Mouse (Mus musculus) thymus, postnatal 0 days (tissue): ENCODE results near the gene Cd22. TPM values are rescaled to one million over a fixed set of nuclear protein-coding genes. Genes with fewer than 3 reads are reported as not detected.
A peak's percentile ranks its signal among the peaks of the same experiment; 100 is the strongest.
"Not testable (repeated sequence)": the region's sequence is repeated elsewhere in the genome, so short reads cannot be mapped to it uniquely, and the experiment has no call there.

Experiments used
- DNase-seq: peaks from one replicate; pipeline ENCODE4 v3.0.0-alpha.2; 2015; ENCODE audit warnings: low spot score
- polyA plus RNA-seq: library from polyadenylated mRNA; unstranded; fragments of >200 nt; fragmentation: Nextera tagmentation; extraction: Ambion mirVana; gene quantifications from 2 replicates; pipeline ENCODE4 v1.2.1, GENCODE M21; 2015

The Cd22 gene
- polyA plus RNA-seq, 1 experiment from 2014 or later, result 0.40 TPM

DNA sequence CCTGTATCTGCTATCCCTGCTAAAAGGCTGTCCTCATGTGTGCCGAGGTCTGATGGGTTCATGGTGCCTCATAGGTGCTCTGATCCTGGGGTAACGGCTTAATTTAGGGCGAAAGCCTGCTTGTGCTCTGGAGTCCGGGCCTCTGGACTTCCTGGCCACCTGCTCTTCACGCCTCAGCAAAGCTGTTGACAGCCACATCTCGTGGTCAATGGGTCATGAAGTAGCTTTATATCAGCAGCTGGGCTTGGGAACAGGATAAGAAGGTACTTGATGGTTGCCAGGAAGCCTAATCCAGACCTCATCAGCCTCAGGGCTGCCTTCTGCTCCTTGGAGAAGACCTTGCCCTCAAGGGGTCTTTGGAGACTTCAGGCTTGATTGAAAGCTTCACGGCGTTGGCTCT, 16.8 kb downstream of the Cd22 start:
- no peak for DNase-seq

DNA sequence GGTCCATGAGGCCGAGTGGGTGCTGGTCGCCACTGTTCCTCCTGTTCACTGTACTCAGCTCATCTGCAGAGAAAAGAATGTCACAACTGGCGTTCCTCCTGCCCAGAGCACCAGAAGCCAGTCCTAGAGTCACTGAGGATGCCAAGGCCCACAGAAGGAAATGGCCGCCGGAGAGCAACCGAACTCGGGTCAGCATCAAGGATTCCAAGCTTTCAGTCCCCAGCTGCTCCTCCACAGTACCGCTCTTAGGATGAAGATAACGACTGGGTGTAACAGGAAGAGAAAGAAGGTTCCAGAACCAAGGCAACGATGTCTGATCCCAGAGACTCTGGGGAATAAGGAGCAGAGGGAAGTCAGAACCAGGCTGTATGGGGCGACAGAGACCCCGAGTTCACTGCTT, 18.7 kb downstream of the Cd22 start, which contains the start of gene Ffar1:
Gene Ffar1, minus strand, starts transcription at position 101 of the 400 bp plus-strand sequence.
- DNase-seq, result no peak

DNA sequence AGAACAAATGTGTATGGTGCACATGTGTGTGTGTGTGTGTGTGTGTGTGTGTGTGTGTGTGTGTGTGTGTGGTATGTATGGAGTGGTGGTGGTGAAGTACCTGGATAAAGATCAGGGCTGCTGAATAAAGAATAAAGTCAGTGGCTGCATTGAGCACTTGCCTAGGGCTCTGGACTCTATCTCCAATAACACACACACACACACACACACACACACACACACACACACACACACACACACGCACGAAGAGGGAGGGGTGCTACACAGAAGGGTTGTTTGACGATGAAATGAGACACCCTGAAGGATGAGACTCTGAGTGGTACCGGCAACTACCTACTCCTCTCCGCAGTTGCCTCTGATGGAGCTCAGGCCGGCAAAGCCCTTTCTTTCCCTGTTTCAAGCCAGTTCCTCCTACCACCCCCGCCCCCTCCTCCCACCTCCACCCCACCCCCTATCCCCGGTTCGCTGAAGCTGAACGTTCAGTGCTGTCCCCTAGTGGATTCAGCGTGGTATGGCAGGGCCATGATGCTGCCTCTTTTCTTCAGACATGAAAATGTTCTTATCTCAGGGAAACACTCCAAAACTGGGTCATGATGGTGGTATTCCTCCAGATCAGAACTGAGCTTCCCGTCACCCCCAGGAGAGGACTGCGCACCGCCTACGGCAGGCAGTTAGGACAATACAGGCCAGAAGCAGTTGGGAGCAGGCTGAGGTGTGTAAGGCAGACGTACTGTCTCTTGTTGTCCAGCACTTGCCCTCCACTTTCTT, 20.3 kb downstream of the Cd22 start:
- peak; percentile 81 for DNase-seq

DNA sequence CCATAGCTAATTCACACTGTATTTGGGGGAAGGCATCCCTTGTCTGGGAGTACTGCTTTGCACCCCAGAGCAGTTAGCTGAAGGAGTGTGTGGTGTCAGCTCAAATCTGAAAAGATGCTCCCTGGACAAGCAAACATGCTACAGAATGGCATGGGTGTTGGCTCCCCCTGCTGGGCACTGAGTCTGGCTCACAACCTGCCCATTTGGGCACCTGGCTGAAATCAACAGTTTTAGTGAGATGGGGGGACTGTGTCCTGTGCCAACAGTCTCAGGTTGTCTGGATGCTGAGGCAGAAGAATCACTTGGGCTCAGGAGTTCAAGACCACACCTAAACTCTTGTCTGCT, 20.9 kb downstream of the Cd22 start:
- DNase-seq, result peak; percentile 77

DNA sequence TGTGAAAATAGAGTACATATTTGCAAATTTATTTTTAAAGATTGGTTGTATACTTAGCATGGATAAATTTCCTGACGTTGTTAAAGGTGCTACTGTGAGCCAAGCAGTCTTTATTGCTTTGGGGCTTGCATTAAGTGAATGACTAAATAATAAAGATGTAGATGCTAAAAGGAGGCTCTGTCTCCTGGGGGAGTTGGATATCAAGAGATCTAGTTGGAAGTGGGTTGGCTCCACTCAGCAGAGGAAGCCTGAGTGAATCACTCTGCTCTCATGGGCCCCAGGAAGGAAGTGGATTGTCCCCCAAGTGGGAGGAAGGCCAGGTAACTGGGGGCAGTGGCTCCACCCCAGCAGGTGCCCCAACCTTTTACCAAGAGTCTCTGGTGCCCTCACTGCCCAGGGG, 22.4 kb downstream of the Cd22 start:
- no peak for DNase-seq

DNA sequence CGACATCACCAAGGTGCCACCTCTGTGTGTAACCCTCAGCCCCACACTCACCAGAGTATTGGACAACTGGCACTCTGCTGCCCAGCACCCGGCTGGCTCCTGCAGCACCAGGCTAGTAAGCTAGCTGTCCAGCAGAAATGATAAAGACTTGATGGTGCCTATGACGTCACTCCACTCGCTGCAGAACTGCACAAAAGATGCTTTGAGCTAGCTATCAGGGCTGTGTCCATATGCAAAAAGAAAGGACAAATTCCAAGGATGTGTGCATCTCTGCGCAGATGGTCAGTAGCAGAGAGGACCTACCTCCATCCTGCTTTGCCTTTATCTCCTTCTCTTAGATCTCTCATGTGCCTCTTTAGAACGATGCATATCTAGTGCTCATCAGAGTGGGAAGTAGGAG, 24.1 kb downstream of the Cd22 start, which contains the start of gene Ffar3:
Gene Ffar3, minus strand, starts transcription at position 101 of the 400 bp plus-strand sequence.
- no peak for DNase-seq

DNA sequence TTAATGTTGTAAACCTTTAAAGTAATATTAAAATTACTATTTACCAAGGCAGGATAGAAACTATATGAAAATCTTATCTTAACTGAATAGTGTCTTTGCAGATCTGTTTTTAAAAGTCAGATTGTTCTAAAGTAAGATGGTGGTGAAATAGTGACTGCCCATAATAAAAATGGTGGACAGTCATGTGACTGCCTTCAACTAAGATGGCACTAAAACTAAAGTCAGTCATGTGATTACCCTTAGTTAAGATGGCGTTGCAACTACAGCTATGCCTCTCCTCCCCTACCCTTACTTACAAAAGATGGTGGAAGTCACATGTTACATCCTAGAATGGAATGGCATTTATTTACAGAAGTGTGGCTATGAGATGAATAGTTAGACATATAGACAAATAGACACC, 28.7 kb downstream of the Cd22 start:
- DNase-seq, result no peak

DNA sequence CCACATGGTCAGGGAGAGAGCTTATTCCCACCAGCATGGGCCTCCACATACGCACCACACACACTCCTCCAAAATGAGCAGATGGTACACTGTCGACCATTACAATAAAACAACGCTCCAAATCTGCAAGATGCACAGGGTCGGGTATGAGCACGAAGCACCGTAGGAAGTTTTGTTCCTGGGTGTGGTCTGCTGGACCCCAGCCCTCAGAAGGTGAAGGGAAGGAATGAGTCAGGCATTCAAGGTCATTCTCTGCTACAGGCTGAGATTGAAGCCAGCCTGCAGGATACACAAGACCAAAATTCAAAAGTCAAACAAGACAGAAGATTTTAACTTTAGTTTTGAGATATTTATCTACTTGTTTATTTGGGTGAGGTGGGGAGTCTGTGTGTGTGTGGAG, 32.2 kb downstream of the Cd22 start:
- DNase-seq, result no peak

DNA sequence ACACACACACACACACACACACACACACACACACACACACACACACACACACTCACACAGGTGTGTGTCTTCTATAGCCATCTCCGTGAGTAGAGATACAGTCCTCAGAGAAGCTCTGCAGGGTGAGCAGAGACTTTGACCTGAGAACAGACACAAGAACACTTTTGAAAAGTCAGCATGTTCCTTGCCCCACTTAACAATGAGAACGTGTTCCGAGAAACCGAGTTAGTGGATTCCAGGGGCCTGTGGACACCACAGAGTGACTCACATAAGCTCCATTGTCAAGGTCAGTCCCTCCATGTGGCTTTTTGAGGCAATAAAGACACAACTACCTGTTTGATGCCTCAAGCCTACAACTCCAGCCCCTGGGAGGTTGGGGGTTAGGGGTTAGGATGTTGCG, 32.8 kb downstream of the Cd22 start:
- no peak for DNase-seq

DNA sequence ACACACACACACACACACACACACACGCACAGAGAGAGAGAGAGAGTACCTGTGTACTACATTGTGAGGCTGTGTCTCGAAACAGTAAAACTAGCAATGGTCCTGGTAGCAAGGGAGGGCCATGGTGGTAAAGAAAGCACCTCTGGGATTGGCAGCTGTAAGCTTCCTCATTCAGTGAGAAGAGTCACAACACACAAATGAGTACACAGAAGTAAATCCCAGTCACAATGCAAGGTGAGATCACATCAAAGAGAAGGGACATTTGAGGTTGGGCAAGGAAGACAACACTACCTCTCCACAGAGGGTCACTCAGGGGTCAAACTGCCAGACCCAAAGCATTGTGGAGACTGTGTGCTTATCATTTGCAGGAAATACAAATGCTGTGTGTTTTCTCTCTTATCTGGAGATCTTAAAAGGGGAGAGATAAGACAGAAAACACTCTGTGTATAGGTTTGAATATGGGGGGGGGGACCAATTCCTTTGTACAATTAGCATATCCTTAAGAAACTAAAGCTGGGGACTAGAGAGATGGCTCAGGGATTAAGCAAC, 33.6 kb downstream of the Cd22 start:
- no peak for DNase-seq

DNA sequence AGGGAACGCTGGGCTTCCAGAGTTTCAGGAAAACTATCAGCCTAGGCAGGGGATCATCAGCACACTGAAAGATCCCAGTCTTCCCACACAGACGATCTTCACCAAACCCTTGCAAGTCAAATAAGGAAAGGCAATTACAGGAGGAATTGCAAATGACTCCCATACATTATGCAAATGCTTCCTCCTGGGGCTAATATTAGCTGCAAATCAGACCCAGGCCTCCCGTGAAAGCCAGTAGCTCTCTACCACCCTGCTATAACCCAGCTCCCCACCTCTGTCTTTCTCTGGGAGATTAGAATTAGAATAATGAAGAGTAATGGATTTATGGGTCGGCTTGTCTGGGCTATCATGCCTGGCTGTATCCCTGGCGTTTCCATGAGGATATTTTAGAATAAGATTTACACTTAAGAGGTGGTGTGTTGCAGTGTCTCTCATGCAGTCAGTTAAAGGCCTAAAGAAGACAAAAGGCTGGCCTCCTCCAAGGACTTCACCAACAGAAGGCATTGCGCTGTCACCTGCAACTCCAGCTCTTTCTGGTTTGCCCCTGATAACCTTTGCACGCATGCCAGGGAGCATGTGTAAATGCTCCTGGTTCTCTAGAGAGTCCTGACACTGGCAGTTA, 35.4 kb downstream of the Cd22 start:
- no peak for DNase-seq

DNA sequence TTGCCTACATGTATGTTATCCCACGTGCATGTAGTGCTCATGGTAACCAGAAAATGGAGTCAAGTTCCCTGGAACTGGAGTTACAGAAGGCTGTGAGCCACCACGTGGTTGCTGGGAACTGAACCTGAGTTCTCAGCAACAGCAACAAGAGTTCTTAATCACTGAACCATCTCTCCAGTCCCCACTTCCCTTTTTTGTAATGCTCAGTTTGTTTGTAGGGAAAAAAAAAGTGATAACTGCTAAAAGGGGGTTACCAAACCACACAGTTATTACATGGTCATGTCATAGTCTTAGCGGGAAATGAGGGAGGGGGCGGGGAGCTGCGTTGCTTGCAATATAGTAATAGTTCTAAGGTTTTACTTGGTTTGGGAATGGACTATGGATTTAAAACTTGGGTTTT, 38.0 kb downstream of the Cd22 start:
- no peak for DNase-seq

DNA sequence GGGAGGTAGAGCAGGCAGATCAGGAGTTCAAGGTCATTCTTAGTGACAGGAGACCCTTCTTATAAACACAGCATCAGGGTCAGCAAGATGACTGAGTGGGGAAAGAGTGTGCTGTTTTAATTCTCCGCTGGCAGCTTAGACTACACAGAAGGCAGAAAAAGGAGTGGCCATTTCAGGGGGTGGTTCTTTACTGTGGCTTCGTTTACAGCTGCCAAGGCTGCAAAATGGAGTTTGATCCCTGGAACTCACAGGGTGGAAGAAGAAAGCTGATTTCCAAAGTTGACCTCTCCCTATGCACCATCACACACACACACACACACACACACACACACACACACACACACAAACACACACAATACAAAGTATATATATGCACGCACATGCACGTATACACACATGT, 38.8 kb downstream of the Cd22 start:
- no peak for DNase-seq

DNA sequence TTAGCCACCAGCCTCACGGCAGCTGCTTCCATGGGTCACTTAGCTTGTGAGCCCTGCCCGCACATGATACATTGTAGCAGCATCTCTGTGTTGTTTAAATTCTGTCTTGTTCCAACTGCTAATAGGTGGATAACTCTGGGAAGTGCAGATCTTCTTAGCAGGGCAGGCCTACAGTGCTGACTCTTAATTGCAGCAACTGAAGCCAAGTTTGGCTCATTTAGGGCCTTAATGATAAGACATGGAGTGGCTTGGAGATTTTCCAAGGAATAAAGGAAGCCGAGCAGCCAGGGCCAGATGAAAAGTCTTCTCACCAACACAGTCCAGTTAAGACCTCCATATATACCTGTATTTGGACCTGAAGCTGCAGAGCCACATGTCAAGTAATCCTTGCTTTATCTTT, 39.8 kb downstream of the Cd22 start:
- no peak for DNase-seq

DNA sequence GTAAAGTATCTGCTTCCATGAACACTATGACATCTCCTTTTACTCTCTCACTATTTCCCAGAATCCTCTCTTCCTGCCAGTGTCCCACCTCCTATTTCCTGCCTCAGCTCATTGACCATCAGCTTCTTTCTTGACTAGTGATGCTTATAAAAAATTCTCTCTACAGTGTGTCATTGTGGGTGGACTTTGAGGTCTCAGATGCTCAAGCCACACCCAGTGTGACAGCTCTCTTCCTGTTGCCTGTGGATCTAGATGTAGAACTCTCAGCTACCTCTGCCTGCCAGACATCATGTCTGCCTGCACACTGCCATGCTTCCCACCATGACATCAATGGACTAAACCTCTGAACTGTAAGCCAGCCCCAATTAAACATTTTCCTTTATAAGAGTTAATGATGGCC, 42.9 kb downstream of the Cd22 start:
- DNase-seq, result no peak

DNA sequence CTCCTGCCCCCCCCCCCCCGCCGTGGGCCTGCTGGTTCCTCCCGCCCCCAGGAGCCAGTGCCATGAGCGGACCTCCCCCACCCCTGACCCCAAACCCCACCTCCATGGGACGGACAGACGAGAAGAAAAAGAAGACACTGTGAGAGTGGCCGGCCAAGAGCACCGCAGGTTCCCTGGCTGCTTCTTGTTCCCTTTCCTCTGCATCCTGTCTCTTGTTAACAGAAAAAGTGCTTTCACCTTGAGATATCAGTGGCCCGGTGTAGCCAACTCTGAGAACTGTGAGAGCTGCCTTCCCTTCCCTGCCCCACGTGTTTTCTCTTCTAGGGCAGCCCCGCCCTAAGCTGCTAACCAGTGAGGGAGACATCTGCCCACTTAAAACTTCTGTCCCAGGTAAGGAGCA, 47.5 kb downstream of the Cd22 start:
- not testable (repeated sequence) for DNase-seq

DNA sequence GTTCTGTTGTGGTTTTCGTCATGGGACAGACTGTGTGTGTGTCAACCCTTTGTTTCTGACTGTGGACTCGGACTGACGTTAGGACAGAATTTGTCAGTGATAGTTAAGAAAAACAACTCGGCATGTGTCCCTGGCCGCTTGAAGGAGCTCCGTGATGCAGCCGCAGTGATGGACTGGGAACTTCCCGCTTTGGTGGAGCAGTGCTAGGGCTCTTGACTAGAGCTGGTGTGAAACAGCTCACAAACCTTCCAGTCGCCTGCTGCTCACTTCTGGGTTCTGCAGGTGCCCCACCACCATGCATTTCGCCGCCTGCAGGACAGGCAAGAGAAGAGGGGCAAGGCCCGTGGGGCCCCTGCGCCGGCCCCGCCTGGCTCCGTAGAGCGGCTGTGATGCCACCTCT, 47.9 kb downstream of the Cd22 start:
- no peak for DNase-seq

DNA sequence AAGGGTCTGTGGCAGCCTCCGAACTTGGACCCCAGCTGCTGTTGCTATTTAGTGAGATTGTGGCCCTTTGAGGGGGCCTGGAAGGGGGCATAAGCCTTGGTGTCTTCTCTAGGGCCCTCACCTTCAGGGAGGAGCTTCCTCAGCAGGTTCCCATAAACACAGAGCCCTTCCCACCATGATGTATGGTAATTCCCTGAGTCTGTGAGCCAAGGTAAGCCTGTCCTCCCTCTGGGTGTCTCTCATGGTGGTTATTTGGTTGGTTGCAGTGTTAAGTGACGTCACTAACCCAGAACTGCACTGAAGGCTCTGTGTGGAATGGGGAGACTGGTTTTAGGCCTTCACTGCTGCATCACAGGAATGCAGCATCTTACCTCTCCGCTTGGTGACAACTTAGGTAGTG, 50.7 kb downstream of the Cd22 start:
- DNase-seq, result no peak

DNA sequence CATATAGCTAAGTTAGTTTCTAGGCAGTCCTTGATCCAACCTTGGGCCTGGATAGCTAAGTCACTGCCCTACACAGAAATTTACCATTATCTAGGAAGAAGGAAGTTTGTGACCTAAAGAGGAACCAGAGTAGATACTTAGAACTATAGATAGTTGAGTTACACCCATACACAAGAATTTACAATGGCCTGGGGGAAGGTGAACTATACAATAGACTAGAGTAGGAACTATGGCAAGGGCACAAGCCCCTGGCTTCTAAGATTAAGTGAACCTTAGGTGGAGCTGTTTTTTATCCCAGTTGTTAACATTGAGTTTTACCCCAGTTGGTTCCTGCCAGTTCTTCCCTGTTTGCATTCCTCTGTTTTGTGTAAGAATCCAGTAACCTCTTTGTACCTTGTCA, 51.3 kb downstream of the Cd22 start:
- DNase-seq, result not testable (repeated sequence)

DNA sequence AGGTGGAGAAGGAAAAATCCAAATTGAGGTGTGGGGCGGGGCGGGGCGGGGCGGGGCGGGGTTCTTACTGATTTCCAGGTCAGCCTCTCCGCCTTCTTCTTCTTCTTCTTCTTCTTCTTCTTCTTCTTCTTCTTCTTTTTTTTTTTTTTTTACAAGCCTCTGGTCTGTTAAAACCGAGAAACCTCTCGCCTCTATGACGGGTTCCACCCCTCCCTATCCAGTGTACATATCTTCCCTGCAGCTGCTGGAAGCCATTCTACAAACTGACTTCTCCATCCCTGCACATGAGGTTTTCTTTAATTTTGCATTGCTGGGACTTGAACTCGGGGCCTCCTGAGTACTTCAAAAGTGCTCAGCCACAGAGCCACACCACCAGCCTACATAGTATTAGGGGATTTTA, 53.5 kb downstream of the Cd22 start:
- no peak for DNase-seq

DNA sequence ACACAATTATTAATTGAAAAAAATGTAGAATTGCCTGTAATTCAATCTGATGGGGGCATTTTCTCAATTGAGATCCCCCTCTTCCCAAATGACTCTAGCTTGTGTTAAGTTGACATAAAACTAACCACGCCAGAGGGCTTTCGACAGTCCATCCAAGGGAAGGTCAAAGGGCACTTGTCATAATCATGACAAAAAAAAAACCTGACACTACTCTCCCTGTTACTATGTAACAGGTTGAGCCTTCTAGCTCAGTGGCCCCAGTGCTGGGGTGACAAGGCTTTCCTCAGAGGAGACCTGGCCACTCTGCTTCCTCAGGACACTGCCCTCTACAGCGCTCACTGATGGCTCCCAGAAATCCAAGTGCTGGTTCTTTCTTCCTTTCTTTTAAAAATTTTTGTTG, 55.8 kb downstream of the Cd22 start:
- no peak for DNase-seq

DNA sequence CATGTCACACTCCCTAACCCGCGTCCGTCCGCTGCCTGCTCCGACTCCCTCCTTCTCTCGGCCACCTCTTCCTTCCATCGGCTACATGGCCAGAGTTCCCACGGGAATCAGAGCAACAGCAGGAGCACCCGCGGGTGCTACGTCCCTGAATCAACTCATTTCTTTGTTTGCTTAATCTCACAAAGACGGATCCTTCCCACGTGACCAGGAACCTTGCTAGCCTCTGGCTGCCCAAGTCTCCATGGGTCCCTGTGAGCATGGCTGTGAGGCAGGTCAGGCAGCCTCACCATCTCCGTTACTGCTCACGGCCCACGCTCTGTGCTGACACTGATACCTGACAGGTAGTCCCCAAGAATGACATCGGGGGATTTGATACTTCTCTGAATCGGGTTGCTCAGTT, 56.5 kb downstream of the Cd22 start, which contains the start of gene Ffar2:
Gene Ffar2, minus strand, starts transcription at position 101 of the 400 bp plus-strand sequence.
- DNase-seq, result no peak

DNA sequence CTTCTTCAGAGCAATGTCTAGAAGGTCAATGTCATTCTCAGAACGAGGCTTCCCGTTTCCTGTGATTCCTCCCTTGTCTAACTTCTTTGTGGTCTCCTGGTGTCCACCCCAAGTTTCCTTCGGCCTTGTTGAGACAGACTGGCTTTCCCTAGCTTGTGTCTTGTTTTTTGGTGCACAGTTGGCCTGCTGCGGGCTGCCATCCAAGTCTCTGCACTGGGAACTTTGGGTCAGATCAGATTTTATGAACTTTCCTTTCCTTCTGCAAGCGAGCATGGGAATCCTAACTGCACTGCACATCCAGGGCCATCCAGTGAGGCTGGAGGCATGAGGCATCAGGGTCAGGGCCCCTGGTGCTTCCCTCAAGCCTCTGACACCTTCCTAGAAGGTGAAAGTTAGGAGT, 58.6 kb downstream of the Cd22 start:
- DNase-seq, result no peak
